In genomic region chr17:13883540-13883939, GRCm38 (mm10) we compare ENCODE assay signal across 20 mouse cellular contexts.
DNase-seq lines count a peak whose midpoint lies in the region; ATAC-seq and TF ChIP-seq lines count a peak whose summit lies in the region.
"Had no signal": no experiment of that assay in that cellular context is flagged by ENCODE, and none has a peak within 500 bp of the region (broad histone marks: within the 10 kb centered on the region; RNA-seq: fewer than 3 reads in every experiment).

No protein-coding gene starts in this region.

- no peak overlapping the region for H3K4me3 ChIP-seq in heart, embryonic 11.5 days (ENCODE audit: low read depth, low read length)
- H3K4me3 ChIP-seq in CH12.LX (replicated peaks in 1 of 3; ENCODE audit: low read depth in 2 of 3, low read length in 2 of 3, poor library complexity in 1 of 3): no peak overlapping the region
- H3K4me3 ChIP-seq in brown adipose tissue, adult 24 weeks (ENCODE audit: insufficient read depth, low read depth, low read length): 0 out of 2 replicates have a peak overlapping the region, but pooled peaks have one; percentile 11
- H3K4me3 ChIP-seq: embryonic facial prominence, embryonic 10.5 days; forebrain, embryonic 10.5 days; heart, embryonic 13.5 days; hindbrain, embryonic 15.5 days; kidney, embryonic 15.5 days had no signal

- H3K4me1 ChIP-seq in heart, embryonic 11.5 days (ENCODE audit: control insufficient read depth, insufficient read depth, low read length): no peaks in the 10 kb centered on the region
- H3K4me1 ChIP-seq in CH12.LX (ENCODE audit: control insufficient read depth in 1 of 2, insufficient read depth in 2 of 2): peaks cover 2 to 17% of the 10 kb centered on the region in 2 experiments
- peaks cover 3% of the 10 kb centered on the region; the same call in 1 of the 2 replicates for H3K4me1 ChIP-seq in brown adipose tissue, adult 24 weeks (ENCODE audit: control insufficient read depth, insufficient read depth, insufficient read length, low read length)
- H3K4me1 ChIP-seq: embryonic facial prominence, embryonic 10.5 days; forebrain, embryonic 10.5 days; heart, embryonic 13.5 days; hindbrain, embryonic 15.5 days; kidney, embryonic 15.5 days had no signal

- H3K36me3 ChIP-seq in heart, embryonic 11.5 days (ENCODE audit: control insufficient read depth, insufficient read depth, low read length): peaks cover 16% of the 10 kb centered on the region
- peaks cover 4 to 20% of the 10 kb centered on the region in 2 experiments for H3K36me3 ChIP-seq in CH12.LX (replicated peaks in 1 of 2; ENCODE audit: control insufficient read depth in 1 of 2, insufficient read depth in 1 of 2, low read length in 1 of 2)

- in situ Hi-C loops in CH12.LX (cut with MboI; ENCODE audit: low pct_ligation_motif_present, low pct_unique_long_range_greater_than_20kb, low sequenced_read_pairs): no loop called here

- 61% methylated on average over 5 of the region's 5 CpGs for whole genome bisulfite sequencing in heart, embryonic 11.5 days (ENCODE audit: insufficient replicate concordance)

- peak; percentile 54 for DNase-seq in heart, adult 11 months
- DNase-seq in CH12.LX (ENCODE audit: extremely low read depth): peak; percentile 29
- DNase-seq in right cerebral cortex, adult 2 months (ENCODE audit: low spot score in 2 of 2): no peak
- DNase-seq in kidney, adult 11 months: no peak
- no peak for DNase-seq in left cerebral cortex, adult 9 months (ENCODE audit: low spot score in 2 of 2)
- DNase-seq: adrenal gland, postnatal 14 days; B cell, adult 2 months; cerebellum, adult 18-20 months; cerebellum, postnatal 10 days; gastrocnemius, postnatal 14 days; heart, postnatal 36 days; kidney, adult 2 months had no signal

- no peak overlapping the region for H3K9ac ChIP-seq in heart, embryonic 11.5 days (ENCODE audit: low read depth, low read length)
- peak overlapping the region; percentile 20 for H3K9ac ChIP-seq in CH12.LX (ENCODE audit: insufficient read depth, low read depth)
- H3K9ac ChIP-seq: heart, embryonic 13.5 days; hindbrain, embryonic 15.5 days; kidney, embryonic 15.5 days had no signal

- no peak overlapping the region for H3K4me2 ChIP-seq in heart, embryonic 11.5 days
- H3K4me2 ChIP-seq in CH12.LX (ENCODE audit: insufficient read depth, low read depth, poor library complexity, severe bottlenecking): peak overlapping the region; percentile 65
- H3K4me2 ChIP-seq: heart, embryonic 13.5 days; hindbrain, embryonic 15.5 days; kidney, embryonic 15.5 days had no signal

- dilution Hi-C loops in CH12.LX (cut with MboI; ENCODE audit: extremely low pct_ligation_motif_present, extremely low pct_unique_long_range_greater_than_20kb, low sequenced_read_pairs): no loop called here

- ATAC-seq in heart, embryonic 11.5 days (replicated peaks; ENCODE audit: insufficient number of reproducible peaks, low FRiP score, low TSS enrichment): no peak
- ATAC-seq: forebrain, embryonic 14.5 days had no signal

- no peak for TF ChIP-seq EP300 in CH12.LX (IDR thresholded peaks at IDR 0.05; ENCODE audit: low read length)

- H3K27me3 ChIP-seq in heart, embryonic 11.5 days (ENCODE audit: control insufficient read depth, insufficient read depth, low read length): no peaks in the 10 kb centered on the region
- no peaks in the 10 kb centered on the region for H3K27me3 ChIP-seq in CH12.LX (replicated peaks)
- H3K27me3 ChIP-seq: heart, embryonic 13.5 days; hindbrain, embryonic 15.5 days; kidney, embryonic 15.5 days had no signal

- H3K79me2 ChIP-seq in CH12.LX (replicated peaks; ENCODE audit: control insufficient read depth, extremely low read depth, insufficient read depth, poor library complexity, severe bottlenecking): no peaks in the 10 kb centered on the region

- TF ChIP-seq RAD21 in CH12.LX (IDR thresholded peaks at IDR 0.05; ENCODE audit: low read depth, low read length): no peak

- no peak for TF ChIP-seq CTCF in CH12.LX (conservative IDR thresholded peaks at IDR 0.05 in 1 of 2, IDR thresholded peaks at IDR 0.05 in 1 of 2; ENCODE audit: low read depth in 2 of 2, low read length in 2 of 2)

- no peaks in the 10 kb centered on the region for H3K9me3 ChIP-seq in heart, embryonic 11.5 days (replicated peaks; ENCODE audit: control insufficient read depth, low read length)
- no peaks in the 10 kb centered on the region for H3K9me3 ChIP-seq in CH12.LX (replicated peaks; ENCODE audit: low read length)
- H3K9me3 ChIP-seq: embryonic facial prominence, embryonic 10.5 days; forebrain, embryonic 10.5 days; heart, embryonic 13.5 days; hindbrain, embryonic 15.5 days; kidney, embryonic 15.5 days had no signal

- no peak overlapping the region for H3K27ac ChIP-seq in heart, embryonic 11.5 days (ENCODE audit: low read depth, low read length)
- no peak overlapping the region for H3K27ac ChIP-seq in CH12.LX (ENCODE audit: insufficient read depth, low read depth)
- 0 out of 2 replicates have a peak overlapping the region, but pooled peaks have one; percentile 29 for H3K27ac ChIP-seq in brown adipose tissue, adult 24 weeks (replicated peaks; ENCODE audit: low read depth, low read length)
- H3K27ac ChIP-seq: embryonic facial prominence, embryonic 10.5 days; forebrain, embryonic 10.5 days; heart, embryonic 13.5 days; hindbrain, embryonic 15.5 days; kidney, embryonic 15.5 days had no signal

- TF ChIP-seq POLR2A in CH12.LX (IDR thresholded peaks at IDR 0.05; ENCODE audit: low read depth, low read length): no peak

TF ChIP-seq in CH12.LX, 34 proteins besides CTCF, POLR2A, EP300 and RAD21:
- TF ChIP-seq SMC3 (IDR thresholded peaks at IDR 0.05; ENCODE audit: low read depth, low read length) (no peak), E2F4 (IDR thresholded peaks at IDR 0.05; ENCODE audit: insufficient replicate concordance, low read depth, low read length) (no peak), ELF1 (IDR thresholded peaks at IDR 0.05; ENCODE audit: low read depth, low read length) (no peak), IRF4 (IDR thresholded peaks at IDR 0.05; ENCODE audit: low read depth, low read length) (no peak), ETS1 (conservative IDR thresholded peaks at IDR 0.05; ENCODE audit: low read depth, low read length) (no peak), POLR2AphosphoS2 (IDR thresholded peaks at IDR 0.05; ENCODE audit: low read depth, low read length) (no peak), SIN3A (IDR thresholded peaks at IDR 0.05; ENCODE audit: low read length) (no peak), KAT2A (IDR thresholded peaks at IDR 0.05; ENCODE audit: insufficient replicate concordance, low read length) (no peak), JUND (conservative IDR thresholded peaks at IDR 0.05; ENCODE audit: low read depth, low read length) (no peak), ZMIZ1 (IDR thresholded peaks at IDR 0.05; ENCODE audit: low read depth, low read length) (no peak), ZC3H11A (IDR thresholded peaks at IDR 0.05; ENCODE audit: low read depth, low read length) (no peak)
TF ChIP-seq in CH12.LX: peak in this region for 0.

Comparison
In these comparisons a context has a peak if more than half of its experiments do, and no peak if none do; other contexts are left out.
1. DNase-seq: peak in heart, adult 11 months (single experiment) and CH12.LX (single experiment); none in right cerebral cortex, adult 2 months (0 of 2), kidney, adult 11 months (single experiment) and left cerebral cortex, adult 9 months (0 of 2).